Mouse (Mus musculus) myocyte (in vitro differentiated cells): Measurements from ENCODE around the gene Abca12.

Experiments used
- MAX ChIP-seq: IDR thresholded peaks from one replicate; pipeline ENCODE4 v1.6.1; 2011; ENCODE audit warnings: low read depth, mild to moderate bottlenecking, control low read depth
- POLR2A ChIP-seq: IDR thresholded peaks from one replicate; pipeline ENCODE4 v1.6.1; 2011; ENCODE audit warnings: low read depth, mild to moderate bottlenecking, control low read depth, moderate library complexity; ENCODE audit not compliant: insufficient read length
- TCF12 ChIP-seq: IDR thresholded peaks from one replicate; pipeline ENCODE4 v1.6.1; 2011; ENCODE audit warnings: mild to moderate bottlenecking, control low read depth; ENCODE audit not compliant: poor library complexity, insufficient read depth, severe bottlenecking

DNA sequence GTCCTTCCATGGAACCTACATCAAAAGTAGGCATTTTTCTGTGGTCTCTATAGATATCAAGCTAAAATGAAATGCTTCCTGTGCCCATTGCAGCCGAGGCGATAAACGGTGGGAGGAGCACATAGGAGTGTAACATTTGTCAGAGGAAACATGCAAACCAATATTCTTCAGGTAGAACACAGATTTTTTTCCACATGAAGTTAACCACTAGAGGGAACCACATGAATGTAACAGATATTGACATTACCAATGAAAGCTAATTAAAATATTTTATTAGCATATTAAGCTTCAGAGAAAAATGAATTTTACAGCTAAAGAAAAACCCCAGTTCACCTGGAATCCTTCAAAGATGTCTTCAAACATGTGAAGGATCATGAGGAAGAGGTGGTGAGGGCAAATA is 144.6 kb downstream of the Abca12 start:
- TF ChIP-seq TCF12 (no peak), MAX (no peak), POLR2A (no peak)
